Mouse (Mus musculus): ENCODE data around the gene Limch1. TPM values are rescaled to one million over a fixed set of nuclear protein-coding genes. Genes with fewer than 3 reads are reported as not detected.

Limch1 gene
- polyA plus RNA-seq, 1 experiment from 2014 or later = 1.5 TPM

- no peak overlapping the region for H3K27ac ChIP-seq (ENCODE audit: low read length)
- WGBS (ENCODE audit: insufficient replicate concordance) = 65% methylated on average over 11 of the region's 11 CpGs
- H3K4me2 ChIP-seq (ENCODE audit: low read depth, low read length) = no peak overlapping the region
- H3K36me3 ChIP-seq (ENCODE audit: control insufficient read depth, insufficient read depth) = no peaks in the 10 kb centered on the region
- no peak overlapping the region for H3K4me3 ChIP-seq (ENCODE audit: low read depth, low read length)
- no peak overlapping the region for H3K9ac ChIP-seq (ENCODE audit: low read depth, low read length)
- no peaks in the 10 kb centered on the region for H3K9me3 ChIP-seq (replicated peaks; ENCODE audit: control insufficient read depth, low read length)
- no peak for ATAC-seq (ENCODE audit: low read depth)
- no peaks in the 10 kb centered on the region for H3K27me3 ChIP-seq (ENCODE audit: control insufficient read depth, insufficient read depth, low read depth, low read length)
- no peaks in the 10 kb centered on the region for H3K4me1 ChIP-seq (ENCODE audit: control insufficient read depth, low read depth, low read length)
Measured at GRCm38 (mm10) chr5:66850721-66851251, 105.2 kb downstream of the Limch1 start.

DNA sequence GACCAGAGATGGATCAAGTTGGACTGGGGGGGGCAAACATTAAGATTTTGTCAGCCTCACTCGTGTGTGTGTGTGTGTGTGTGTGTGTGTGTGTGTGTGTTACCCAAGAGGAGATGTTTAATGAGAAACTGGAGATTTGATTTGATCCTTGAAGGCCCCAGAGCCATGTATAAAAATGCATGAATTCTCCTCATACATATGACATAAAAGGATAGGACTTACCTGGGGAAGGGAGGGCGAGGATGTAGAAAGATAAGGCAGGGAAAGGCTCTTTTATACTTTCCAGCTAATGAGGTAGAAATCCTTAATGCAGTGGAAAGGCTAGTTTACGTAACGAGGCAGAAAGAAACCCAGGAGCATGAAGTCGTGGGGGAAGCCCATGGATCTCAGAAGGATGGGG, 106.1 kb downstream of the Limch1 start:
- Histone ChIP-seq H3K27me3 (ENCODE audit: control insufficient read depth, insufficient read depth, low read depth, low read length) (no peaks in the 10 kb centered on the region), H3K9ac (ENCODE audit: low read depth, low read length) (no peak overlapping the region), H3K4me3 (ENCODE audit: low read depth, low read length) (no peak overlapping the region), H3K27ac (ENCODE audit: low read length) (no peak overlapping the region), H3K4me1 (ENCODE audit: control insufficient read depth, low read depth, low read length) (no peaks in the 10 kb centered on the region), H3K36me3 (ENCODE audit: control insufficient read depth, insufficient read depth) (no peaks in the 10 kb centered on the region), H3K4me2 (ENCODE audit: low read depth, low read length) (no peak overlapping the region), H3K9me3 (replicated peaks; ENCODE audit: control insufficient read depth, low read length) (no peaks in the 10 kb centered on the region)
- no peak for ATAC-seq (ENCODE audit: low read depth)
- 58% methylated on average over 5 of the region's 5 CpGs for WGBS (ENCODE audit: insufficient replicate concordance)

GRCm38 (mm10) chr5:66854263-66854662, 108.6 kb downstream of the Limch1 start:
- no peak for ATAC-seq (ENCODE audit: low read depth)
- H3K27me3 ChIP-seq (ENCODE audit: control insufficient read depth, insufficient read depth, low read depth, low read length) = no peaks in the 10 kb centered on the region
- H3K36me3 ChIP-seq (ENCODE audit: control insufficient read depth, insufficient read depth) = no peaks in the 10 kb centered on the region
- no peak overlapping the region for H3K27ac ChIP-seq (ENCODE audit: low read length)
- no peaks in the 10 kb centered on the region for H3K4me1 ChIP-seq (ENCODE audit: control insufficient read depth, low read depth, low read length)
- H3K9ac ChIP-seq (ENCODE audit: low read depth, low read length) = no peak overlapping the region
- H3K9me3 ChIP-seq (replicated peaks; ENCODE audit: control insufficient read depth, low read length) = no peaks in the 10 kb centered on the region
- H3K4me2 ChIP-seq (ENCODE audit: low read depth, low read length) = no peak overlapping the region
- H3K4me3 ChIP-seq (ENCODE audit: low read depth, low read length) = no peak overlapping the region
- 61% methylated on average over 5 of the region's 5 CpGs for WGBS (ENCODE audit: insufficient replicate concordance)

- no peak overlapping the region for H3K4me3 ChIP-seq (ENCODE audit: low read depth, low read length)
- H3K36me3 ChIP-seq (ENCODE audit: control insufficient read depth, insufficient read depth) = no peaks in the 10 kb centered on the region
- 66% methylated on average over 11 of the region's 11 CpGs for WGBS (ENCODE audit: insufficient replicate concordance)
- H3K27ac ChIP-seq (ENCODE audit: low read length) = no peak overlapping the region
- no peak overlapping the region for H3K4me2 ChIP-seq (ENCODE audit: low read depth, low read length)
- ATAC-seq (ENCODE audit: low read depth) = no peak
- H3K27me3 ChIP-seq (ENCODE audit: control insufficient read depth, insufficient read depth, low read depth, low read length) = no peaks in the 10 kb centered on the region
- H3K9ac ChIP-seq (ENCODE audit: low read depth, low read length) = no peak overlapping the region
- H3K9me3 ChIP-seq (replicated peaks; ENCODE audit: control insufficient read depth, low read length) = no peaks in the 10 kb centered on the region
- no peaks in the 10 kb centered on the region for H3K4me1 ChIP-seq (ENCODE audit: control insufficient read depth, low read depth, low read length)
Measured at GRCm38 (mm10) chr5:66855358-66856107, 109.9 kb downstream of the Limch1 start.

DNA sequence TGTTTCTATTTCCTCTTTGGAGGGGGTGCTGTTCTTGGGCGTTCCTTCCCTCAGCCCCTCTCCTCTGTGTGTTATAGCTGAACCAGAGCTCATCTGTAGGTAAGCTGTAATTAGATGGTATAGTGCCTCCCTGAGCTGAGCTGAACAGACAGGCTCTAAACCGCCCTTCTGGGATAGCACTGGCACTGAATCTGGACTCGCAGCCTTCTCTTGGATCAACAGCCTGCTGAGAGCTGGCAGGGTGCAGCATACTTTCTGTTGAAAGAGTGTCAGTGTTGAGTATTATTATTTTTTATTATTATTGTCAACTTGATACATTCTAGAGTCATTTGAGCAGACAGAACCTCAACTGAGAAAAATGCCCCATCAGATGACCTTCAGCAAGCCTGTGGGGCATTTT, 113.9 kb downstream of the Limch1 start:
- Histone ChIP-seq H3K36me3 (ENCODE audit: control insufficient read depth, insufficient read depth) (no peaks in the 10 kb centered on the region), H3K4me2 (ENCODE audit: low read depth, low read length) (no peak overlapping the region), H3K4me1 (ENCODE audit: control insufficient read depth, low read depth, low read length) (no peaks in the 10 kb centered on the region), H3K4me3 (ENCODE audit: low read depth, low read length) (no peak overlapping the region), H3K27ac (ENCODE audit: low read length) (no peak overlapping the region), H3K9me3 (replicated peaks; ENCODE audit: control insufficient read depth, low read length) (no peaks in the 10 kb centered on the region), H3K9ac (ENCODE audit: low read depth, low read length) (no peak overlapping the region), H3K27me3 (ENCODE audit: control insufficient read depth, insufficient read depth, low read depth, low read length) (no peaks in the 10 kb centered on the region)
- ATAC-seq (ENCODE audit: low read depth) = no peak
- WGBS (ENCODE audit: insufficient replicate concordance) = 60% methylated on average over 3 of the region's 3 CpGs

DNA sequence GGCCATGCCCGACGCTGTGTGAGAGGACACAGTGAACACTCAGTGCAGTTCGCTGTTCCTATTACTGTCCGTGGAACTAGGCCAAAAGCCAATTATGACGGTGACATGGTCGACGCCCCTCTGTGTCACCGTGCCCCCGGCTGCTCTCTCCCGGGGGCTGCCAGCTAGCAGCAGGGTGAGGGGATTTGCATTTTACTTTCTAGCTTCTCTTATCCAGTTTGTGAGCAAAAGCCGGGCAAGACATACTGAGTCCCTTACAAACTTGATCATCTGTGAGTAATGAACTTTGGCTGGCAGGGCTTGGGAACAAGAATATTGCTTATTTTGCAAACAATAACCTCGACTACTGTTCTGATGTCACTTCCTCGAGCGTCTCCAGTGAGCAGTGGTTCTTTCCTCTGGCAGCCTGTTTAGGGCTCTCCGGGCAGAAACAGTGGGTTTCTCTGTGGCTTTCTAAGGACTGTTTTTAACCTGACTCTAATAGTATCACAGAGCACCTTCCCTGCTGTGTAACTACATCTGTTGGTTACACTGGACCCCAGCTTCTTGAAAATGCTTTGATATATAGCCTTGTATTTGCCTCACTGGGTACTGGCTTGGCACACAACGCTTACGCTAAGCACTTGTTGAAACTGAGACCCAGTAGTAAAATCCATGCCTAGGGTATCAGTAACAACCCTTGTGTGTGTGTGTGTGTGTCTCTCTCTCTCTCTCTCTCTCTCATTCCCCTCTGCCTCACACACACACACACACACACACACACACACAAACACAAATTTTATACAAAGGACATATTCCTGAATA, 115.8 kb downstream of the Limch1 start:
- Histone ChIP-seq H3K9me3 (replicated peaks; ENCODE audit: control insufficient read depth, low read length) (no peaks in the 10 kb centered on the region), H3K27ac (ENCODE audit: low read length) (no peak overlapping the region), H3K4me1 (ENCODE audit: control insufficient read depth, low read depth, low read length) (no peaks in the 10 kb centered on the region), H3K9ac (ENCODE audit: low read depth, low read length) (no peak overlapping the region), H3K4me3 (ENCODE audit: low read depth, low read length) (no peak overlapping the region), H3K4me2 (ENCODE audit: low read depth, low read length) (no peak overlapping the region), H3K27me3 (ENCODE audit: control insufficient read depth, insufficient read depth, low read depth, low read length) (no peaks in the 10 kb centered on the region), H3K36me3 (ENCODE audit: control insufficient read depth, insufficient read depth) (no peaks in the 10 kb centered on the region)
- WGBS (ENCODE audit: insufficient replicate concordance) = 49% methylated on average over 17 of the region's 17 CpGs
- ATAC-seq (ENCODE audit: low read depth) = no peak

DNA sequence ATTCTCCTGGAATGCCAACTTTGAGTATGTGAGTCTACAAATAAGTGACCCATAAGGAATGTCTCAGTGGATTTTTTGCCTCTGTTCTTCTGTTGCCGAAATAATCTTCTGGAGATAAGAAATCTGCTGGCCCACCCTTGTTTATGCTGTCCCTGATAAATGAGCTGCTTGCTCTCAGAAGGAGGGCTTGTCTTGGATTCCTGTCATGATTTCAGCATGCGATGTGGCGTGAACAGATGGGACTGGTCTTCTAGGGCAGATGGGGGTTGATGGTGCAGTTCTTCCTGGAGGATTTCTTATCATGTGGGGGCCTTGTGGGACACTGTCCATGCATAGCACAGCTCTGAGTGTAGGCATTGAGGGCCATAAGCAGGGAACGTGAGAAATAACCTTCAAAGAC, 116.5 kb downstream of the Limch1 start:
- no peaks in the 10 kb centered on the region for H3K4me1 ChIP-seq (ENCODE audit: control insufficient read depth, low read depth, low read length)
- H3K27ac ChIP-seq (ENCODE audit: low read length) = no peak overlapping the region
- H3K9ac ChIP-seq (ENCODE audit: low read depth, low read length) = no peak overlapping the region
- no peak overlapping the region for H3K4me3 ChIP-seq (ENCODE audit: low read depth, low read length)
- no peaks in the 10 kb centered on the region for H3K9me3 ChIP-seq (replicated peaks; ENCODE audit: control insufficient read depth, low read length)
- no peaks in the 10 kb centered on the region for H3K27me3 ChIP-seq (ENCODE audit: control insufficient read depth, insufficient read depth, low read depth, low read length)
- 57% methylated on average over 4 of the region's 4 CpGs for WGBS (ENCODE audit: insufficient replicate concordance)
- no peak overlapping the region for H3K4me2 ChIP-seq (ENCODE audit: low read depth, low read length)
- ATAC-seq (ENCODE audit: low read depth) = no peak
- H3K36me3 ChIP-seq (ENCODE audit: control insufficient read depth, insufficient read depth) = no peaks in the 10 kb centered on the region

- Histone ChIP-seq H3K27ac (ENCODE audit: low read length) (no peak overlapping the region), H3K9me3 (replicated peaks; ENCODE audit: control insufficient read depth, low read length) (no peaks in the 10 kb centered on the region), H3K4me2 (ENCODE audit: low read depth, low read length) (no peak overlapping the region), H3K9ac (ENCODE audit: low read depth, low read length) (no peak overlapping the region), H3K4me1 (ENCODE audit: control insufficient read depth, low read depth, low read length) (no peaks in the 10 kb centered on the region), H3K36me3 (ENCODE audit: control insufficient read depth, insufficient read depth) (no peaks in the 10 kb centered on the region), H3K27me3 (ENCODE audit: control insufficient read depth, insufficient read depth, low read depth, low read length) (no peaks in the 10 kb centered on the region), H3K4me3 (ENCODE audit: low read depth, low read length) (no peak overlapping the region)
- ATAC-seq (ENCODE audit: low read depth) = no peak
- 51% methylated on average over 5 of the region's 5 CpGs for WGBS (ENCODE audit: insufficient replicate concordance)
Measured at GRCm38 (mm10) chr5:66865229-66865628, 119.6 kb downstream of the Limch1 start.

- H3K4me3 ChIP-seq (ENCODE audit: low read depth, low read length) = no peak overlapping the region
- no peak for ATAC-seq (ENCODE audit: low read depth)
- H3K4me2 ChIP-seq (ENCODE audit: low read depth, low read length) = no peak overlapping the region
- H3K9me3 ChIP-seq (replicated peaks; ENCODE audit: control insufficient read depth, low read length) = no peaks in the 10 kb centered on the region
- H3K4me1 ChIP-seq (ENCODE audit: control insufficient read depth, low read depth, low read length) = no peaks in the 10 kb centered on the region
- no peaks in the 10 kb centered on the region for H3K27me3 ChIP-seq (ENCODE audit: control insufficient read depth, insufficient read depth, low read depth, low read length)
- no peaks in the 10 kb centered on the region for H3K36me3 ChIP-seq (ENCODE audit: control insufficient read depth, insufficient read depth)
- H3K9ac ChIP-seq (ENCODE audit: low read depth, low read length) = no peak overlapping the region
- WGBS (ENCODE audit: insufficient replicate concordance) = 66% methylated on average over 8 of the region's 8 CpGs
- H3K27ac ChIP-seq (ENCODE audit: low read length) = no peak overlapping the region
Measured at GRCm38 (mm10) chr5:66866019-66866418, 120.4 kb downstream of the Limch1 start.
